Mouse (Mus musculus): ENCODE measurements around the gene Sulf2.
"Not testable (repeated sequence)": the region's sequence is repeated elsewhere in the genome, so short reads cannot be mapped to it uniquely, and the experiment has no call there.

Sulf2 gene

GRCm38 (mm10) chr2:166155454-166155815, at the start of gene Sulf2:
TSS of gene Sulf2 (minus strand) at chr2:166155663.
- no peak for DNase-seq (ENCODE audit: low read depth, low spot score)

- DNase-seq (ENCODE audit: low read depth, low spot score): no peak
Measured at GRCm38 (mm10) chr2:166204174-166204573, 48.7 kb upstream of the Sulf2 start.

GRCm38 (mm10) chr2:166203647-166204046, 48.2 kb upstream of the Sulf2 start:
- DNase-seq (ENCODE audit: low read depth, low spot score): no peak

GRCm38 (mm10) chr2:166197964-166198363, 42.5 kb upstream of the Sulf2 start:
- no peak for DNase-seq (ENCODE audit: low read depth, low spot score)

DNA sequence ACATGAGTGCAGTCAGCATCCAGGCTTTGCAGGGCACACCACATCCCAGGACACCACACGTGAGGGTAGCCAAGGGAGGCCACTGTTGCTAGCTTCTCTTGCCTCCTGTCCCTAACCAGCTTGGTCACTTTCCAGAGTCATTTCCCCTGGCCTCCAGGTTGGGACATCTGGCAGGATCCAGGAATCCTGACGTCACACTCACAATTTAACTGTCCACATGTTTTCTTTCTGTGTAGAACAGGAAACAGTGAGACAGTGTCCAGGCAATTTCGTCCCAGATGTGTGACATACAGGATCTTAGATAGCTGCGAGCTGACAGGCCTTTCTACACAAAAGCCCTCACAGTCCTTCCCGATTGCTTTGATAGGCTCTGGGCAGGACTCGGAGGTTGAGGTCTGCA, 41.6 kb upstream of the Sulf2 start:
- no peak for DNase-seq (ENCODE audit: low read depth, low spot score)

GRCm38 (mm10) chr2:166196080-166196786, 40.8 kb upstream of the Sulf2 start:
- DNase-seq (ENCODE audit: low read depth, low spot score): no peak

GRCm38 (mm10) chr2:166195041-166195440, 39.6 kb upstream of the Sulf2 start:
- no peak for DNase-seq (ENCODE audit: low read depth, low spot score)

DNA sequence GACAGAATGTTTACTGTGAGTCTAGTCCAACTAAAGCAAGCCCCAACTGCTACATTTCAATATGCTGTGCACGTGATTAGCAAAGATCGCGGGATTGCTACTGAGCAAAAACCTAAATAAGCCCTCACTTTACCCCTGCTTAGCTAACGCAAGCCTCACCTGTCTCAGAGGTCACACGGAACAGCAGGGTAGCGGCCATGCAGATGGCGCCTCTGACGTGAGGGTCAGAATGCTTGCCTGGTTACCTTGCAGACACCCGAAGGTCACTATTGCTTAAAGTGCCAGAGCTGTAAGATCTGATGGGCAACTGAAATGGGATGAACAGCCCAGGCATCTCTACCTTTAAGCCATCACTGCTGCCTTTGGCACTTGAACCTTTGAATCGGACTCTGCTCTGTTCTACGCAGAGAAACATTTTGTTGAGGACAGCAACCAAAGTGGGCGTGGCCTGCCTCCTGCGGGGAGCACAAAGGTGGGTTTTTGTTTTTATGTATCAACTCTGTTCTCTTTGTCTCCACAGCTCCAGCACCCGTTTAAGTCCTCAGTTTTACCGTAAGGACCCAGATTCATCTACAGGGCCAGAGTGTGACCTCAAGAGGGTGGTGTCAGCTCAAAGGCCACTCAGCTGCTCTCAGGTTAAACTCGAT, 38.8 kb upstream of the Sulf2 start:
- peak; percentile 77 for DNase-seq (ENCODE audit: low read depth, low spot score)

- DNase-seq (ENCODE audit: low read depth, low spot score): no peak
Measured at GRCm38 (mm10) chr2:166193509-166193908, 38.0 kb upstream of the Sulf2 start.

DNA sequence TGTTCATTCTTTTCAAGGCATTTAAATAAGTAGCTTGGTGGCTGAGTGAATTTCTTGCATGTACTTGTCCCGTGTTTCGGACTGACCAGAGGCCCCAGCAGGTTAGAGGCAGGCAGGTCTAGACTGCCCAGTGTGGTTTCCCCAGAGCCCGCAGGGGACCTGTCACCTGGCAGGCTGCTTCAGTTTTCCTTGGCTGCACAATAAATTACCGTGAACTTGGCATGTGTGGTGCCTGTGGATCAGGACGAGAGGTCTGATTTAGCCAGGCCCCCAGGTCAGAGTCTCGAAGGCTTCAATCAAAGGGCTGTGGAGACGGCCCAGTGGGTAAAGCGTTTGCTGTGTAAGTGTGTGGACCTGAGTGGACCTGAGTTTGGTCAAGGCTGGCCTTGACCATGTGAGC, 35.4 kb upstream of the Sulf2 start:
- no peak for DNase-seq (ENCODE audit: low read depth, low spot score)

DNA sequence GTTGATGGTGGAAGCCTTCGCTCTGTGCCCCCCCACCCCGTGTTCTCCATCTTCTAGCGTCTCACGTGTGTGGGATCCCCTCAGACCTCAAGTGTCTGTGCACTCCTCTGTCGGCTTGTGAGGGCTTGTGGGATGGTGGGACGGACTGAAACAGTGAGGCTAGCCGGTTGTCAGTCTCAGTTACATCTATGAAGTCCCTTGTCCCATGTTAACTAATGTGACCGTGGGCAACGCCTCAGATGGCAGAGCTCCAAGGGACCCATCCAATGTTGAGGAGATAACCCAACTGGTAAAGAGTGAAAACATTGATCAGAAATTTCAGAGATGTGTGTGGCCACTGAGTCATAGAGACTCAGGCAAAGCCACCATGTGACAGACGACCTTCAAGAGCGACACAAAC, 33.7 kb upstream of the Sulf2 start:
- no peak for DNase-seq (ENCODE audit: low read depth, low spot score)

GRCm38 (mm10) chr2:166187874-166188453, 32.5 kb upstream of the Sulf2 start:
- DNase-seq (ENCODE audit: low read depth, low spot score): not testable (repeated sequence)

- not testable (repeated sequence) for DNase-seq (ENCODE audit: low read depth, low spot score)
Measured at GRCm38 (mm10) chr2:166187319-166187718, 31.9 kb upstream of the Sulf2 start.

- no peak for DNase-seq (ENCODE audit: low read depth, low spot score)
Measured at GRCm38 (mm10) chr2:166186244-166186948, 30.9 kb upstream of the Sulf2 start.

- no peak for DNase-seq (ENCODE audit: low read depth, low spot score)
Measured at GRCm38 (mm10) chr2:166185768-166186167, 30.3 kb upstream of the Sulf2 start.

- DNase-seq (ENCODE audit: low read depth, low spot score): peak; percentile 74
Measured at GRCm38 (mm10) chr2:166184417-166184816, 29.0 kb upstream of the Sulf2 start.

DNA sequence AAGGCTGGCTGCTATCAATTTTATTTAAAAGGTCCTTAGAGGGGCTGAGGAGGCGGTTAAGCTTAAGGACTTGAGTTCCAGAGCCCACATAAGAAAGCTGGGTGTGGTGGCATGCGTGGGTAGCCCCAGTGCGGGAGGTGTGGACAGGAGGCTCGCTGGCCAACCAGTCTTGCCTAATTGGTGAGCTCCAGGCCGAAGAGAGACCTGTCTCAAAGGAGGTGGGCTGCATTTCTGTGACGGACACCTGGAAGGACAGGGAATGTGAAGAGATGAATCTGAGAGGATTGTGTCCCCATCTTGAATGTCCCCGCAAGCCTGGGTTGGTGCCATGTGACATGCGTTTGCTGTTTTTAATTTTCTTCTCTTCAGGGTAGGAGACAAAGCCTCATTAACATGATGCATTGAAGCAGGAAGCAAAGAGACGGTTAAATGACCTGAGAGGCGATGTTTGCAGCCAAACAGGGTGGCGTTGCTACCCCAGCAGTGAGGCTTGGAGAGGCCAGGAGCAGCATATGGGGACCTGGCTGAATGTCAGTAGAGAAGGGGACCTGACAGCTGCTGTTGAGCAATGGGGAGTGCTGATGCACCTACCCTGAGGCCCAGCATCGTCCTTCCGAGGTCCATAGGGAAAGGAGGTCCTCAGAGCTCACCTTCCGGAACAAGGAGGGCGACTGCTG, 26.7 kb upstream of the Sulf2 start:
- DNase-seq (ENCODE audit: low read depth, low spot score): no peak

DNA sequence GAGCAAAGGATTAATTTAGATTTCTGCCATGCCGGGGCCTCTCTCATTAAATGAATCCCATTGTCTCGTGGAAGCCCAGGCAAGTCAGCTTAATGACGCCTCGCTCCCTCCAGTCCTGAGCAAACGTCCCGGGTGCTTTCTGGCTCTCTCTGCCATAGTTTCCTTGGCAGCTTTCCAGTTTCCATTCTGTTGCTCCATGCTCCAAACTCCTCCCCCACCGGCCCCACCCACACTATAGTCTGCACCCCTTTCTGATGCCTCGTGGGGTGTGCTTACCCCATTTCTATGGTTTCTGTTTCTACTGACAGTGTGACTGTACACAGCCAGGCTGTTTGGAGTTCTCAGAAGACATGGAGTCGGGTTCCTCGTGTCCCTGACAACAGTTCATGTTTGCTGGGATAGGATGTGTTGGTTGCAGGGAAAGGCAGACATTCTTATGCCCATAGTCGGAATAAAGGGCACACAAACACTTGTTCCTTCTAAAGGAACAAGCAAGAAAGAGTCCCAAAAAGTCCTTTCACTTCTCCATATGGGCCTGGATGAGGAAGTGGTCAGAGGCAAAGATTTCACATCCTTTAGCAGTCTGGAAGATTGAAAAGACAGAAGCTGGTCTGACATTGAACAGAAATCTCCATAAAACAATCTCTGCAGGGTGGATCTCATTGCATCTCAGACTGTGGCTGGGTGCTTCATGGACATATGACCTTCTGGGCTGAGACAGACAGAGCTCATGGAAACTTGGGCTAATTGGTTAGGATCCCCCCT, 25.5 kb upstream of the Sulf2 start:
- no peak for DNase-seq (ENCODE audit: low read depth, low spot score)

DNA sequence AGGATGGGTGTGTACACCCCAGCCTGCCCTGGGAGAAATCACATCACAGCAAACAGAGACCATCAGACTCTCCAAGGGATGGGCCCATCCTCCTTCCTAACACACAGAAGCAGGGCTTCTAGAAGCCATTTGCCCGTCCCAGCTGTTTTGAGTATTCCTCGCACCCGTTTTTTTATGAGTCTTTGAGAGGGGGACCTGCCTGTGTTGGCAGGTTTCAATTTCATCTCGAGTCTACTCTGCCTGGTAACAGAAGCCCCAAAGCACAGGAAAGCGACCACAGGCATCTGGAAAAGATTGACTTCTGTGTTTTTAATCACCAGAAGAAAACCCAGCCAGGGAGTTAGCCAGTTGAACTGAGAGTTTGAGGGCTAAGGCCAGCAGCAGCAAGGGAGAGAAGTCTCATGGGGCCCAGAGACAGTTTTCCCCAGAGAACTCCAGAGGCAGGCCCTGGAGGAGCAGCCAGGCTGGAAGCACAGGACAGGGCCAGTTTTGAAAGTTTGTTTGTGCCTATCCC, 24.7 kb upstream of the Sulf2 start:
- no peak for DNase-seq (ENCODE audit: low read depth, low spot score)

GRCm38 (mm10) chr2:166179457-166180101, 24.1 kb upstream of the Sulf2 start:
- DNase-seq (ENCODE audit: low read depth, low spot score): no peak

Measured in WW6 (cell line).